Mouse (Mus musculus): Measurements from ENCODE around the gene Cyp4f17.
"Not testable (repeated sequence)": the region's sequence is repeated elsewhere in the genome, so short reads cannot be mapped to it uniquely, and the experiment has no call there.

Gene Cyp4f17

GRCm38 (mm10) chr17:32505851-32506728 is at the start of gene Cyp4f17:
Gene Cyp4f17, plus strand, starts transcription at chr17:32506050.
- no peak for DNase-seq (ENCODE audit: extremely low spot score, low read depth, low spot score)

DNA sequence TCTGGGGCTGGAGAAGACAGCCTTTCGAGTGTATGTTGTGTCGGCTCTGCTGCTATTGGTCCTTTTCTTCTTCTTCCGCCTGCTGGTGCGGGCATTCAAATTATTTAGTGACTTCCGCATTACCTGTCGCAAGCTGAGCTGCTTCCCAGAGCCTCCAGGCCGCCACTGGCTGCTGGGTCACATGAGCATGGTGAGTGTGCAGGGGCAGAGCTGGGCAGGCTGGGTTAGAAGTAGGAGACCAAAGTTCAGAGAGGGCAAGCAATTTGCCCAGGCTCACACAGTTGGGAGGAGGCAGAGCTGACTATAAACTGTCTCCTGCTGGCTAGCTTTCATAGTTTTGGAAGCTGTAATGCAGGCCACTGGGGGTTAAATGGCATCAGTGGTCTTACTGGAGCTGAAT is 37.4 kb upstream of the Cyp4f17 start:
- no peak for DNase-seq (ENCODE audit: extremely low spot score, low read depth, low spot score)

DNA sequence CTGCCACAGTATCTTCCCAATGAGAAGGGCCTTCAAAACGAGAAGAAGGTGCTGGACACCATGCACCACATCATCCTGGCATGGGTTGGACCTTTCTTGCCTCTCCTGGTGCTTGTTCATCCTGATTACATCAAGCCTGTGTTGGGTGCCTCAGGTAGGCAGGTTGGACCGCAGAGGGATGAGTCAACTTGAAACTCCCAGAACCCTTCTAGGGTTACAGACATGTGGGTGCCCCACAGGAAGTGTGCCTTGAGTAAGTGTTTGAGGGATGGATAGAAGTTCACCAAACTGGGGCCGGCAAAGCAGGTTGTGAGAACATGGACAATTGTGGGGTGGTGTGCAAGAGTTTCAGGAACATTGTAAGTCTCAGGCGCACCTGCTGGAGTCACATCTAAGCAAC is 35.1 kb upstream of the Cyp4f17 start:
- DNase-seq (ENCODE audit: extremely low spot score, low read depth, low spot score) = no peak

DNA sequence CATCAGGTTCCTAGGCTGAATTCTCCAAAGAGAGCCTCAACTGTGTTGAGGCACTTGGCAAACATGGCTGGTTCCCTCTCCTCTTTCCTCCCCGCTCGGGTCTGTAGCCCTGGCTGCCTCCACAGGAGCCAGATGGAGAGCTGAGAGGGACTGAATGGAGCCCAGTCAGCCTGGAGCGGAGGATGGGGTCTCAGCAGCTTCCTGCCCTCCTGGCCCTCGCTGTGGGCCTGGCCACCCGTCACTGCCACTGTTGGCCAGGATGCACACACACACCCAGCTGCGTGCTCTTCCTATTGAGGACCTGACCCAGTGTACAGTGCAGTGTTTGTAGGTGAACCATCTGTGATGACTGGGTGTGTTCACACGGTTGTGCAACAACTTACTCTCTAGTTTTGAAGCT is 33.7 kb upstream of the Cyp4f17 start:
- DNase-seq (ENCODE audit: extremely low spot score, low read depth, low spot score) = no peak

DNA sequence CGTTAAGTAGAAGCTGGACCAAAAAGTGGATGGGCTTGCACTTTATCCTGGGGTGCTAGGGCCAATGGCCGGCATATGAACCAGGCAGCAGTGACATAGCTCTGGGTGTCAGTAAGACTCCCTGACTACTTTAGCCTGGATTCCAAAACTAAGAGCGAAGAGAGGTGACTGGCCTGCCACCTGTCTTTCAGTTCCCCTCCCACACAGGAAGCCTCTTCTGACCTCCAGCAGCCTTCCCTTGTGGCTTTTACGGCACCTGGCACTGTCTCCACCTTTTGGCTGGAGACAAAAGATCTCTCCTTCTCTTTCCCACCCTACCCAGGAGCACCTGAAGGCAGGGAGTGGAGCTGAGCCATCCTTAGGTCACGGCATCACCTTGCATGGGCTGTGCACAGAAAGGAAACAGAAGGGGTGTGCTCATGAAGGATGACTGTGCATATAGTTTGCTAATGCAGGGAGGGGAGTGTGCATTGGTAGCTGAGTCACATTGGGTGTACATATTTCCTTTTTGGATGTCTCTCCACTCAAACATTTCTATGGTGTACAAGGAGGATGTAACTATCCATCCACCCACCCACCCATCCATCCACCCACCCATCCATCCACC is 30.8 kb upstream of the Cyp4f17 start:
- DNase-seq (ENCODE audit: extremely low spot score, low read depth, low spot score) = no peak

DNA sequence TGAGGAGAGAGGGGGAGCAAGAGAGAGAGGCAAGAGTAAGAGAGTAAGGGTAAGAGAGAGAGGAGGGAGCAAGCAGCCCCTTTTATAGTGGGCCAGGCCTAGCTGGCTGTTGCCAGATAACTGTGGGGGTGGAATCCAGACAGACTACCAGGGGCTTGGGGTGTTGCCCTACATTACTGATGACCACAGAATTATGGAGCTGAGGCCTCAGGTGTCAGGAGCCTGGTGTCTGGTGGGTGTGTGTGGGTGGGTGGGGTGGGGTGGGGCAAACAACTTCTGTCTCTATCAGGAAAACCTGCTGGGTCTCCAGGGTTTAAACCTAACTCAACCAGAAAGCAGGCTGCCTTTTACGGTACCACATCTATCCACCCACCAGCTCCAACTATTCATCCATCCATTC is 28.6 kb upstream of the Cyp4f17 start:
- DNase-seq (ENCODE audit: extremely low spot score, low read depth, low spot score) = no peak

- DNase-seq (ENCODE audit: extremely low spot score, low read depth, low spot score) = no peak
Observed at GRCm38 (mm10) chr17:32478727-32479126, 27.1 kb upstream of the Cyp4f17 start.

DNA sequence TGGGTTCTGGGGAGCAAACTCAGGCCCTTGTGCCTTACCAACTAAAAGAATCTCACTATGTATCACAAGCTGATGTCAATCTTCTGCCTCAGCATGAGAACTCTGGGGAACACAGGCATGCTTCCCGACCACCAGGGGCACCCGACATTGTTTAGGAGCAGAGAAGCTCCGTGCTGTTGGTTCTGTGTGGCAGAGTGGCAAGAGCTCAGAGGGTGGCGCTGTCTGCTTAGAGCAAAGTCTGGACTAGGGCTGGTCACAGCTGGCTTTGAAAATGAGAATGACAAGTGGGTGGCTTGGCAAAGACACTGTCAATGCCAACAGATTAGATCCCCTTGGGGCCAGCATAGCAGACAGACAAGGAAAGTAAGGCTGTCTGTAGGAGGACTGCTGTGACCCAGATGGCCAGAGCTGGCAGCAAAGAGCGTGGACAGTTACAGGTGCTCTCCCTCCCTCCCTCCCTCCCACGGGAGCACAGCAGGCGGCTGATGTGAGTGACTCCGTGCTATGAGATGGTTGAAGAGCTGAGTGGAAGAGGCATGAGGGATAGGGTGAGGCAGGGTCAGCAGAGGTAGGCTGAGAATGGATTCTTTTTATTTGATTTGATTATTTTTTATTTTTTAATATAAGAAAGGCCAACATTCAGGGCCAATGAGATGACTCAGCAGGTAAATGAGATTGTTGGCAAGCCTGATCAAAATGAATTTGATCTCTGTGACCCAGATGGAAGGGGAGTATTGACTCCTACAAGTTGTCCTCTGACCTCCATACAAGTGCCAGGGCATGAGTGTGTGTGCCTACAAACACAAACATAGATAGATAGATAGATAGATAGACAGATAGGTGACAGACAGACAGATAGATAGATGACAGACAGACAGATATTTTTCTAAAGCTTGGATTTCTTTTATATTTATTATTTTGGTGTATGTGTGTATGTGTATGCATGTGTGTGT is 26.0 kb upstream of the Cyp4f17 start:
- DNase-seq (ENCODE audit: extremely low spot score, low read depth, low spot score) = no peak

GRCm38 (mm10) chr17:32481766-32482165 is 24.1 kb upstream of the Cyp4f17 start:
- no peak for DNase-seq (ENCODE audit: extremely low spot score, low read depth, low spot score)

DNA sequence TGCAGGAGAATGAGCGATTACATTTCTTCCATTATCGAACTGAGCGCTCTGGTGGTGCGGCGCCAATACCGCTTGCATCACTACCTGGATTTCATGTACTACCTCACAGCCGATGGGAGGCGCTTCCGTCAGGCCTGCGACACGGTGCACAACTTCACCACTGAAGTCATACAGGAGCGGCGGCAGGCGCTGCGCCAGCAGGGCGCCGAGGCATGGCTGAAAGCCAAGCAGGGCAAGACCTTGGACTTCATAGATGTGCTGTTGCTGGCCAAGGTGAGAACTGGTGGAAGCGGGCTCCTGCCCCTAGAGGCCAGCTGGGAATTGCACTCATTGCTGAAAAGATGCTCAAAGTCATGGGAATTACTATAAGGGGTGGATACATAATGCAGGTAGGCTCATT is 22.6 kb upstream of the Cyp4f17 start:
- DNase-seq (ENCODE audit: extremely low spot score, low read depth, low spot score) = no peak

- no peak for DNase-seq (ENCODE audit: extremely low spot score, low read depth, low spot score)
Observed at GRCm38 (mm10) chr17:32492349-32492980, 13.4 kb upstream of the Cyp4f17 start.

- DNase-seq (ENCODE audit: extremely low spot score, low read depth, low spot score) = no peak
Observed at GRCm38 (mm10) chr17:32494601-32495000, 11.2 kb upstream of the Cyp4f17 start.

DNA sequence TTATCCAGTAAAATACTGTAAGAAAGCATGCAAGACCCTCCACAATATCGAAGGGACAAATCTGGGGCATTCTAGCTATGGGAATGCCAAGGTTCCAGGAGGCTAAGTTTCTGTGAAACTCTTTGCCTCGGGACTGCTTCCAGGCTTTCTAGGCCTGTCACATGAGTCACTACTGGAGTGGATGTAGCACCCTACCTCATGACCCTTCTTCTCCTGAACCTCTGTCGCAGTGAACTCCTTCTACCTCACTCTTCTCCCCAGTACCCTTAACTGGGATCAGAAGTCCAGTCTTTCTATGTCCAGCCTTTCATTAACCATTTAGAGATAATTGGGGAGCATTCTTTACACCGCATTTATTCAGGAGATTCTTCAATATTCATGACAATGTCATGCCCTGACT is 5.3 kb upstream of the Cyp4f17 start:
- not testable (repeated sequence) for DNase-seq (ENCODE audit: extremely low spot score, low read depth, low spot score)

- no peak for DNase-seq (ENCODE audit: extremely low spot score, low read depth, low spot score)
Observed at GRCm38 (mm10) chr17:32501051-32501450, 4.8 kb upstream of the Cyp4f17 start.

- no peak for DNase-seq (ENCODE audit: extremely low spot score, low read depth, low spot score)
Observed at GRCm38 (mm10) chr17:32503111-32503510, 2.7 kb upstream of the Cyp4f17 start.

DNA sequence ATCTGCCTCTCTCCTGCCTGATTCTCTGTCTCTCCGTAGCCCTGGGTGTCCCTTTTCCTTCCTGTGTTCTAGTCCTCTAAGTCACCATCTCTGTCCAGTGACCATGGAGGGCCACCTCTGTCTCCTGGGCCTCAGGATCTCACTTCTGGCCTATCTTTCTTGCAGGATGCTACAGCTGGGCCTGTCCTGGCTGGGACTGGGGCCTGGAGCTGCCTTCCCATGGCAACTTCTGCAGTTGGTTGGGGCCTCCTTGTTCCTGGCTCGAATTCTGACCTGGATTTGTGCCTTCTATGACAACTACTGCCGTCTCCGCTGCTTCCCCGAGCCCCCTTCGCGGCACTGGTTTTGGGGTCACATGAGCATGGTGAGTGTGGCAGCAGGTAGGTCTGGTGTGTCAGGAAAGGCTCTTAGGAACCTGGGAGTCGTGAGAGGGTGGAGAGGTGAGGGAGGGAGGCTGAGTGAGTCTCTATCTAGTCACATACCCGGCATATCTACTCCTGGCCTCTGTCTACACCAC is 937 bp downstream of the Cyp4f17 start:
- no peak for DNase-seq (ENCODE audit: extremely low spot score, low read depth, low spot score)

DNA sequence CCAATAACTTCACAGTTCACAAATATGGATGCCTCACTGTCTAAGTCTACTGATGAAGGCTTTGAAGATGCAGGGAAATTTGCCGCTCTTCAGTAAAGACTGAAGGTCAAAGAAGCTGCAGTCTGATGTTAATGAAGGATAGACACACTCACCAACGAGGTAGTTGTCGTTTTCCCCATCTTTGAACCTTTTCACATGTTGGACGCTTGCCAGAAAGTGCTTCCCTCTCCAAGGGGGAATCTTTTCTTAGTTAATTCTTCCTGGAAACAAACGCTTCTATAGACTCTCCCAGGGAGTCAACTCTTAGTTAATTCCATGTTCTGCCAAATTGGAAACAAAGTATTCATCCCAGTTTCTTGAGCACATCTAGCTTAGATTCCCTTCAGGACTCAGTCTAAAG is 10.3 kb downstream of the Cyp4f17 start:
- no peak for DNase-seq (ENCODE audit: extremely low spot score, low read depth, low spot score)

DNA sequence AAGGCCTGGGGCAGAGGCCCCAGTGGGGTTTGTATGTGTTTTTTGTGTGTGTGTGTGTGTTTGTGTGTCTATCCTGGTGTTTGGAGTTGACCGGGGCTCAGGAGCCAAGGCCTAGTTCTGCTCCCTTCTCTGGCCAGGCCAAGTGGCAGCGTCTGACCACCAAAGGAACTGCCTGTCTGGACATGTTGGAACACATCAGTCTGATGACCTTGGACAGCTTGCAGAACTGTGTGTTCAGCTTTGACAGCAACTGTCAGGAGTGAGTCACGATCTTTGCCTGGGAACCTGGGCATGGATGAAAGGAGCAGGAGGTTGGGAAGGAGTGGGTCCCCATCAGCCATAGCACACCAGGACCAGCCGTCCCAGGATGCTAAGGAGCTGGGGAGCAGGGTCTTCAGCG is 16.1 kb downstream of the Cyp4f17 start:
- DNase-seq (ENCODE audit: extremely low spot score, low read depth, low spot score) = no peak

GRCm38 (mm10) chr17:32522386-32522785 is 16.5 kb downstream of the Cyp4f17 start:
- no peak for DNase-seq (ENCODE audit: extremely low spot score, low read depth, low spot score)

- DNase-seq (ENCODE audit: extremely low spot score, low read depth, low spot score) = no peak
Observed at GRCm38 (mm10) chr17:32522816-32523215, 17.0 kb downstream of the Cyp4f17 start.

DNA sequence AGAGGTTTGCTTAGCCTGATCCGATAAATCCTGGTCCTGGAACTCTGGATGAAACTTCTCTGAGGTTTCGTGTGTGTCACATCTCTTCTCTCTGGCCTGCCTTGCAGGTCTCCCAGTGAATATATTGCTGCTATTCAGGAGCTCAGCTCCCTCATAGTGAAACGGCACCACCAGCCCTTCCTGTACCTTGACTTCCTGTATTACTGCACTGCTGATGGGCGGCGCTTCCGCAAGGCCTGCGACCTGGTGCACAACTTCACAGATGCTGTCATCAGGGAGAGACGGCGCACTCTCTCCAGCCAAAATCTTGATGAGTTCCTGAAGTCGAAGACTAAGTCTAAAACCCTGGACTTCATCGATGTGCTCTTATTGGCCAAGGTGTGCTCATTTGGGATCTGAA is 18.0 kb downstream of the Cyp4f17 start:
- DNase-seq (ENCODE audit: extremely low spot score, low read depth, low spot score) = no peak
